Mouse (Mus musculus) urinary bladder, postnatal 25 days (tissue): ENCODE results near the gene Brms1.
"Not testable (repeated sequence)": the region's sequence is repeated elsewhere in the genome, so short reads cannot be mapped to it uniquely, and the experiment has no call there.

ENCODE experiments used
- DNase-seq: peaks from one replicate; pipeline ENCODE4 v3.0.0; 2022; ENCODE audit warnings: low spot score

Brms1 gene

DNA sequence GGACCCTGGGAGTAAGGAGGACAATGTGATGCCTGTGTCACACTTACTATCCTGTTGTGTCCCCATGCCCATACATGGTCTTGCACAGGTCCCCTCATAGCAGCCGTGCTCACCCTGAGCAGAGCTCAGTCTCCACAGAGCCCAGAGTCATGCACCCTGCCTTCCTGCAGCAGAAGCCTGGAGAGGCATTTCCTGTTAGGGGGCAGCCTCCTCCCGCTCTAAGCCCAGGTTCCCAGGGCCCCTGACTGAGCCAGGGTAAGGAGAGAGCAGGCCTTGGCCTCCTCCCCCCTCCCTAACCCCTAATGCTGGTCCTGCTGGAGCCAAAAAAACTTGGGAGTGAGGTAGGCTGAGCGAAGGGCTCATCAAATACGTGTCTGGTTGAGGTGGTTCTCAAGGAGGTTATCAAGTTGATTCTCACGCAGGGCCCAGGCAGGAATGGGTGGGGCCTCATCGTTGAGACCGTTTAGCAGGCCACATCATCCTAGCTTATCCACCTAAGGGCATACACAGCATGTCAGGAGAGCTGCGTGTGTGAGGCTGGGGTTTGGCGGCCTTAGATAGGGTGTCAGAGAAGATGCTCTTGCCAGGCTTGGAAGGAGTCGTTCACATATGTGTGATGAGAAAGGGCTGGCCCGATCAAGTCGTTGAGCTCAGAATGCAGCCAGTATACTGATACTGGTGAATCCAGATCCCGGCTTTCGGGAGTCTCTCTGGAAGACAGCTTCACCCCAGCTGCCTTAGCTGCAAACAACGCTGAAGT lies 26.1 kb downstream of the Brms1 start:
- no peak for DNase-seq

DNA sequence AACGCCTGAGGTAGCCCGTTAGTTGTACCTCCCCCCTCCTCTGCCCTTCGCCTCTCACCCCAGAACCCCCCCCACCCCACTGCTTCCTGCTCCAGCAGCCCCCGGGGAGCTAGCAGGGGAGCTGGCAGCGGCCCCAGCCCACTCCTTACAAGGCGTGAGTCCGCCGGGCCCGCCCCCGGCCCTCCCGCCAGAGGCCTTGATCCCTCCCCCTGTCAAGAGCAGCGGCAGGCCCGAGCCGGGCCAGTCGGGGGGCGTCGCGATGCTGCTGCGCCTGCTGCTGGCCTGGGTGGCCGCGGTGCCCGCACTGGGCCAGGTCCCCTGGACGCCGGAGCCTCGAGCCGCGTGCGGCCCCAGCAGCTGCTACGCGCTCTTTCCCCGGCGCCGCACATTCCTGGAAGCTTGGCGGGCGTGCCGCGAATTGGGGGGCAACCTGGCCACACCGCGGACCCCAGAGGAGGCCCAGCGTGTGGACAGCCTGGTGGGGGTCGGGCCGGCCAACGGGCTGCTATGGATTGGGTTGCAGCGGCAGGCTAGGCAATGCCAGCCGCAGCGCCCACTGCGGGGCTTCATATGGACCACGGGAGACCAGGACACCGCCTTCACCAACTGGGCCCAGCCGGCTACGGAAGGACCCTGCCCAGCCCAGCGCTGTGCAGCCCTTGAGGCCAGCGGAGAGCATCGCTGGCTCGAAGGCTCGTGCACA lies 26.9 kb downstream of the Brms1 start, which contains the start of gene Cd248:
Cd248 (plus strand) TSS at position 212 of the 703 bp plus-strand sequence.
- DNase-seq, result peak; percentile 56

DNA sequence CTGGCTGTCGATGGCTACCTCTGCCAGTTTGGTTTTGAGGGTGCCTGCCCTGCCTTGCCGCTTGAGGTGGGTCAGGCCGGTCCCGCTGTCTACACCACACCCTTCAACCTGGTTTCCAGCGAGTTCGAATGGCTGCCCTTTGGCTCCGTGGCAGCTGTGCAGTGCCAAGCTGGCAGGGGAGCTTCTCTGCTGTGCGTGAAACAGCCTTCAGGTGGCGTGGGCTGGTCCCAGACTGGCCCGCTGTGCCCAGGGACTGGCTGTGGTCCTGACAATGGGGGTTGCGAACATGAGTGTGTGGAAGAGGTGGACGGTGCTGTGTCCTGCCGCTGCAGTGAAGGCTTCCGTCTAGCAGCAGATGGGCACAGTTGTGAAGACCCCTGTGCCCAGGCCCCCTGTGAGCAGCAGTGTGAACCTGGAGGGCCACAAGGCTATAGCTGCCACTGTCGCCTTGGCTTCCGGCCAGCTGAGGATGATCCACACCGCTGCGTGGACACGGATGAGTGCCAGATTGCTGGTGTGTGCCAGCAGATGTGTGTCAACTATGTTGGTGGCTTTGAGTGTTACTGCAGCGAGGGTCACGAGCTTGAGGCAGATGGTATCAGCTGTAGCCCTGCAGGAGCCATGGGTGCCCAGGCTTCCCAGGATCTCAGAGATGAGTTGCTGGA lies 27.5 kb downstream of the Brms1 start:
- no peak for DNase-seq

DNA sequence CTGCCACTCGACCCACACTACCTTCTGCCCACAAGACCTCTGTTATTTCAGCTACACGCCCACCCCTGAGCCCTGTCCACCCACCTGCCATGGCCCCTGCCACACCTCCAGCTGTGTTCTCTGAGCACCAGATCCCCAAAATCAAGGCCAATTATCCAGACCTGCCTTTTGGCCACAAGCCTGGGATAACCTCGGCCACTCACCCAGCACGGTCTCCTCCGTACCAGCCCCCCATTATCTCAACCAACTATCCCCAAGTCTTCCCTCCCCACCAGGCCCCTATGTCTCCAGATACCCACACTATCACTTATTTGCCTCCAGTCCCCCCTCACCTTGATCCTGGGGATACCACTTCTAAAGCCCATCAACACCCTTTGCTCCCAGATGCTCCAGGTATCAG lies 28.3 kb downstream of the Brms1 start:
- no peak for DNase-seq

DNA sequence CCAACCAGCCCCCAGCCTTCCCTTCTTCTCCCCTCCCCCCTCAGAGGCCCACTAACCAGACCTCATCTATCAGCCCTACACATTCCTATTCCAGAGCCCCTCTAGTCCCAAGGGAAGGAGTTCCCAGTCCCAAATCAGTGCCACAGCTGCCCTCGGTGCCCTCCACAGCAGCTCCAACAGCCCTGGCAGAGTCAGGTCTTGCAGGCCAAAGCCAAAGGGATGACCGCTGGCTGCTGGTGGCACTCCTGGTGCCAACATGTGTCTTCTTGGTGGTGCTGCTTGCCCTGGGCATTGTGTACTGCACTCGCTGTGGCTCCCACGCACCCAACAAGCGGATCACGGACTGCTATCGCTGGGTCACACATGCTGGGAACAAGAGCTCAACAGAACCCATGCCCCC lies 28.8 kb downstream of the Brms1 start:
- no peak for DNase-seq

- no peak for DNase-seq
Measured at GRCm38 (mm10) chr19:5071077-5071476, 29.9 kb downstream of the Brms1 start.

GRCm38 (mm10) chr19:5071545-5072369 lies 30.6 kb downstream of the Brms1 start:
- DNase-seq, result peak; percentile 76

- DNase-seq, result no peak
Measured at GRCm38 (mm10) chr19:5072389-5073019, 31.4 kb downstream of the Brms1 start.

DNA sequence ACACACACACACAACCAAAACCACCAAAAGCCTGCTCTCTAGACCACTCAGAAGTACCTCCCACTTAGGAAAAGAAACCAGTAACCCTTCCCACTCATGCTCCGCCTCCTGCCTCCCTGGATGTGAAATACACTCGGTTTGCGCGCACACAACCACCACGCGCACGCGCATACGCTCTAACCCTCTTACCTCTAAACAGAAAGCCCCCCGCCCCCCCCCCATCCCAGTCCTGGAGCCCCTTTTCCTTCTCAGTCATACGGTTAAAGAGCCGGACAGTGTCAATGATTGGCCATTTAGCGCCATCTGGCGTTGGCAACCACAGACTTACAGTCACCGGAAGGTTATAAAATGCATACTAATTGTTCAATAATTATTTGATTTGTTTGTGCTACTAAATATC lies 31.9 kb downstream of the Brms1 start:
- peak; percentile 63 for DNase-seq

GRCm38 (mm10) chr19:5073518-5073917 lies 32.4 kb downstream of the Brms1 start:
- DNase-seq, result no peak

- no peak for DNase-seq
Measured at GRCm38 (mm10) chr19:5079279-5079678, 38.1 kb downstream of the Brms1 start.

GRCm38 (mm10) chr19:5082005-5082404 lies 40.9 kb downstream of the Brms1 start:
- DNase-seq, result no peak

DNA sequence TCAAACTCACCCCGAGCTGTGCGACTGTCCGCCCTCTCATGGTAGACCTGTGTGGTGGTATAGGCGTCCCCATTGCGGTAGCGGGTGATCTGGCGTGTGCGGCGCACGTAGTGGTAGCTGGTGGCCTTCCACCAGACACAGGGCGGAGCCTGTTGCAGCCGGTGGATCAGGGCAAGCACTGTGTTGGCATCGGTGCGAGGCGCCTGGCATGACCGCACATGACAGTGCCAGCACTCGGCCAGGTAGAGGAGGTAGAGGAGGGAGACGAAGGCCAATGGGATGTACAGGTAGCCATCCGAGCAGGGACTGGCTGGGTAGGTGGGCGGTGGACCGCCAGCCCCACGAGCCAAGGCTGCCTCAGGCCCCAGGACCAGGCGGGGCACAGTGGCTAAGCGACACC lies 41.4 kb downstream of the Brms1 start:
- no peak for DNase-seq

- no peak for DNase-seq
Measured at GRCm38 (mm10) chr19:5083961-5084833, 43.0 kb downstream of the Brms1 start.

GRCm38 (mm10) chr19:5084834-5085144 lies 43.6 kb downstream of the Brms1 start:
- no peak for DNase-seq

DNA sequence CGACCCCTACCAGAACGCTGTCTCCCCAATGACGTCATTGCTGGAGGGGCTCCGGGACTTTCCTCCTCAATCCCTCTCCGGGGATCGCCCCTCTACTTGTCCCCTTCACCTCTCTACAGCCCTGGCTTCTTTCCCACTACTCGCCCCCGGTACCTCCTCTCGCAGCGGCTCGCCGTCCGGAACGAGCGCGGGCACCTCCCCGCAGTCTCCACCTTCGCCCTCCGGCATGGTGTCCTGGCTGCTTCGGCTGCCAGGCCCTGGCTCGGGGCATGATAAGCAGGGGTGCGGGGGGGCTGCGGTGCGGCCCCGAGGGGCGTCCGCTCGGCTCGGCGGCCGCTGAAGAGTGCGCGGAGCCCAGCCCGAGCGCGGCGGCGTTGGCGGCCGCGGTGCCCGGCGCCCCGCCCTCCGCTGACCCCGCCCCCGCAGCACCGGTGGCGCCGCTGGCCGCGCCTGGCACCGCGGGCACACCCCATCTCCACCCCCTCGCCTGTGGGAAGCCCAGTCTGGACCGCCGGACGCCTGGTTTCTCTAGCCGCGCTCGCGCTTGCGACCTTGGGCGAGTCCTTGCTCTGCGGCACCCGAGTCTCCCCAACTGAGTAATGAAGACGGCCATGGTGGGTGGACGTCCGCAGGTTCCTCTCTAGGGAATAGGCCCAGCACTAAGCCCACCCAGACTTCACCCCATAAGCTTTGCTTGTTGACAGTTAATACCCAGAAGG lies 44.1 kb downstream of the Brms1 start, which contains the start of gene Tmem151a:
Tmem151a (minus strand) TSS at position 387 of the 719 bp plus-strand sequence.
- DNase-seq, result peak; percentile 46

GRCm38 (mm10) chr19:5086533-5086932 lies 45.4 kb downstream of the Brms1 start:
- DNase-seq, result not testable (repeated sequence)

- DNase-seq, result peak; percentile 93
Measured at GRCm38 (mm10) chr19:5087884-5088728, 47.0 kb downstream of the Brms1 start, which contains the start of gene Yif1a. Yif1a (plus strand) TSS chr19:5088538.

GRCm38 (mm10) chr19:5089324-5089723 lies 48.2 kb downstream of the Brms1 start:
- no peak for DNase-seq
